In the genomic region with DNA sequence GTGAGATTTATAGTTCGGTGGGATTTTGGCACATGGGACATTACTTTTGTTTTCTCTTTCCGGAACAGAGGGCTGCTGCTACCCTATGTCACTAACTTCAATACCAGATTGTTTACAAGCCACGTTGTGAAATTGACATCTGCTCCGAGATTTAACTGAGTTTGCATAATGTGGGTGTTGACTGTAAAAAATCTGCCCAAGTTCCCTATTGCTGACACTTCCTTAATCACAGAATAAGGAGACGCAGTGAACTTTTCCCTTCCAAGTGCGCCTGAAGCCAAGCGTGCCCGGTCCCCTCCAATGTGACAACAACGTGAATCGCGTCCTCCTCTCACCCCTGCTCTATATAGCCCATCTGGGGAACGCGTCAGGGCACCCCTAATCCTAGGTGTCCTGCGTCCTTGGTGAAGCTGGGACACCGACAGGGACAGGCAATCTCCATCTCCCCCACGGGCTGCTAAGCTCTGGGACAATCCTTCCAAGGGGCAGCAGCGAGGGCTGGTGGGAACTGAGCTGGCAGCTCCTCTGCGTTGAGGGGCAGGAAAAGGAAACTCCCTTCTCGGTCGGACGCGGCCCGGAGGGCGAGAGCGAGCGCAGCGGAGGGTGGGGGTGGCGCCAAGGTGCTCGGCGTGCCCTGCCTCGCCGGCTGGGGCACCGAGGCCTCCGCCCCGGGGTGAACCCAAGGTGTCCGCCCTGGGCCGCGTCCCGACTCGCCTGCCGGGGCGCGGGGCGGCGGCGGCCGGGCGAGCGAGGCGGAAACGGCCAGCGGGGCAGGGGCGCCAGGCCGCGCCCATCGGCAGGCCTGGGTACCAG, we compare ENCODE assay signal across 1 mouse cellular context.
TF ChIP-seq lines count a peak whose summit lies in the region.

No protein-coding gene starts in this region.

TF ChIP-seq in MEL, 35 proteins besides CTCF, POLR2A, EP300 and RAD21 (continued from another document):
- TF ChIP-seq USF1 (IDR thresholded peaks at IDR 0.05; ENCODE audit: low read depth, low read length) (no peak), MXI1 (IDR thresholded peaks at IDR 0.05; ENCODE audit: low read depth, low read length) (peak; percentile 78), POLR2AphosphoS2 (IDR thresholded peaks at IDR 0.05; ENCODE audit: low read length) (no peak)
